In the genomic region with DNA sequence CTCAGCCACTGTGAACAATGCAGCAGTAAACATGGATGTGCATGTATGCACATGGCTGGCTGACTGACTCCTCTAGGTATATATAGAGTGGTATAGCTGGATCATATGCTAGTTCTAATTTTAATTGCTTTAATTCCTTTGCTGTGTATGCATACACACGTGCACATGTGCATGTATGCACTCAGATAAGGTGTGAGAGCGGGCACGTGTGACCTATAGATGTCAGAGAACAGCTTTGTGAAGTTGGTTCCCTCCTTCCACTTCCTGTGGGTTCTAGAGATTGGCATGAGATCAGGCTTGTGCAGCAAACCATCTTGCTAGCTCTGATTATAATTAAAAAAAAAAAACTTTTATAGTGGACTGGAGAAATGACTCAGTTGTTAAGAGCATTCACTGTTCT, we compare ENCODE assay signal across 40 mouse cellular contexts. TPM values are rescaled to one million over a fixed set of nuclear protein-coding genes. Genes with fewer than 3 reads are reported as not detected.
"Had no signal": no experiment of that assay in that cellular context is flagged by ENCODE, and none has a peak within 500 bp of the region (broad histone marks: within the 10 kb centered on the region; RNA-seq: fewer than 3 reads in every experiment).

No protein-coding gene starts in this region.

- H3K9ac ChIP-seq: limb, embryonic 12.5 days; limb, embryonic 13.5 days; limb, embryonic 15.5 days; liver, embryonic 12.5 days; liver, embryonic 13.5 days; liver, embryonic 14.5 days; liver, embryonic 15.5 days; liver, postnatal 0 days; lung, embryonic 14.5 days; lung, embryonic 15.5 days; midbrain, embryonic 12.5 days; midbrain, embryonic 13.5 days; midbrain, embryonic 15.5 days; neural tube, embryonic 12.5 days had no signal

- H3K4me1 ChIP-seq: limb, embryonic 13.5 days; limb, embryonic 15.5 days; liver, embryonic 12.5 days; liver, embryonic 13.5 days; liver, embryonic 15.5 days; lung, embryonic 15.5 days had no signal

- H3K9me3 ChIP-seq: limb, embryonic 10.5 days; limb, embryonic 12.5 days; limb, embryonic 13.5 days; limb, embryonic 15.5 days; liver, embryonic 12.5 days; liver, embryonic 13.5 days; liver, embryonic 15.5 days; lung, embryonic 15.5 days; megakaryocyte, embryonic 14.5 days; midbrain, embryonic 10.5 days; midbrain, embryonic 12.5 days; midbrain, embryonic 13.5 days; midbrain, embryonic 15.5 days; neural tube, embryonic 12.5 days had no signal

- H3K27ac ChIP-seq: left cerebral cortex, adult 2 months; limb, embryonic 10.5 days; limb, embryonic 12.5 days; limb, embryonic 13.5 days; limb, embryonic 15.5 days; liver, embryonic 12.5 days; liver, embryonic 13.5 days; liver, embryonic 14.5 days; liver, embryonic 15.5 days; lung, embryonic 15.5 days; macrophage; midbrain, embryonic 10.5 days; midbrain, embryonic 12.5 days; midbrain, embryonic 13.5 days; midbrain, embryonic 15.5 days; neural tube, embryonic 12.5 days had no signal

- ATAC-seq: liver, embryonic 12.5 days; liver, postnatal 0 days; lung, postnatal 0 days; midbrain, embryonic 13.5 days; midbrain, embryonic 15.5 days; midbrain, embryonic 16.5 days had no signal

- H3K4me2 ChIP-seq: limb, embryonic 12.5 days; limb, embryonic 13.5 days; limb, embryonic 15.5 days; liver, embryonic 11.5 days; liver, embryonic 12.5 days; liver, embryonic 13.5 days; liver, embryonic 15.5 days; lung, embryonic 14.5 days; lung, embryonic 15.5 days; midbrain, embryonic 11.5 days; midbrain, embryonic 12.5 days; midbrain, embryonic 13.5 days; midbrain, embryonic 15.5 days; neural tube, embryonic 12.5 days had no signal

- H3K27me3 ChIP-seq: limb, embryonic 15.5 days; lung, embryonic 15.5 days; midbrain, embryonic 12.5 days; midbrain, embryonic 13.5 days; midbrain, embryonic 15.5 days; neural tube, embryonic 12.5 days had no signal

- H3K36me3 ChIP-seq: limb, embryonic 10.5 days; limb, embryonic 12.5 days; limb, embryonic 13.5 days; limb, embryonic 15.5 days; liver, embryonic 12.5 days; liver, embryonic 13.5 days; liver, embryonic 15.5 days; lung, embryonic 15.5 days; midbrain, embryonic 10.5 days; midbrain, embryonic 12.5 days; midbrain, embryonic 13.5 days; midbrain, embryonic 15.5 days; neural tube, embryonic 12.5 days had no signal

- DNase-seq: left cerebral cortex, postnatal 4 days; liver; liver, embryonic 13.5 days; liver, postnatal 0 days; lung, adult 18-20 months; lung, adult 2 months; lung, embryonic 14.5 days; lung, postnatal 10 days; lung, postnatal 14 days; lung, postnatal 36 days; lung, postnatal 4 days; midbrain, embryonic 14.5 days had no signal

- H3K4me3 ChIP-seq: left cerebral cortex, adult 2 months; limb, embryonic 10.5 days; limb, embryonic 12.5 days; limb, embryonic 13.5 days; limb, embryonic 15.5 days; liver, embryonic 12.5 days; liver, embryonic 13.5 days; liver, embryonic 15.5 days; lung, embryonic 15.5 days; megakaryocyte, embryonic 14.5 days; midbrain, embryonic 10.5 days; midbrain, embryonic 12.5 days; midbrain, embryonic 13.5 days; midbrain, embryonic 15.5 days; myocyte; neural tube, embryonic 12.5 days had no signal

RNA-seq across cellular contexts. Expression of a gene that starts 2.7 kb away (rescaled TPM):
- total RNA-seq: midbrain, postnatal 0 days; monocyte, adult 5-6 weeks had no signal
- polyA plus RNA-seq: limb, embryonic 11.5 days; limb, embryonic 12.5 days; limb, embryonic 15.5 days; liver, adult 2 months; liver, embryonic 14.5 days; liver, embryonic 15.5 days; liver, embryonic 16.5 days; liver, postnatal 0 days; lung, embryonic 14.5 days; lung, embryonic 15.5 days; lung, postnatal 0 days; macrophage; midbrain, embryonic 12.5 days; midbrain, embryonic 14.5 days; myocyte; neural tube, embryonic 11.5 days; neural tube, embryonic 12.5 days had no signal

RNA-seq across cellular contexts. Expression of a gene that starts 12.7 kb away (rescaled TPM):
- total RNA-seq: left cerebral cortex, postnatal 25 days; midbrain, postnatal 0 days had no signal
- polyA plus RNA-seq: limb, embryonic 10.5 days; limb, embryonic 12.5 days; limb, embryonic 13.5 days; midbrain, embryonic 12.5 days; midbrain, embryonic 13.5 days; myocyte; neural tube, embryonic 11.5 days had no signal
